In the genomic region with DNA sequence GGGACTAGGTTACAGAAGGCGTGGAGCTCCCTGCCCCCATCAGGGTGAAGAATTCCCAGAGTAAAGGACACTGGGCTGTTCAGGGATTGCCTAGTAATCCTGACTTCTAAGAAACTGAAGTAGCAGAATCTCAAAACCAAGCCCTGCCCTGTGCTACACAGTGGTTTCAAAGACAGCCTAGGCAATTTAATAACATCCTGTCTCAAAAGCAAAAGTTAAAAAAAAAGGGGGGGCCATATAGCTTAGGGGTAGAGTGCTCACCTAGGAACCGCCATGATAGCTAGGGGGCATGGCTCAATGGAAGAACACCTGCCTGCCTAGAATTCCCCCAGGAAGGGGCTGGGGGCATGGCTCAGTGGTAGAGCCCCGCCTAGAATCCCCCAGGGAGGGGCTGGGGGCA, we compare ENCODE assay signal across 28 mouse cellular contexts. TPM values are rescaled to one million over a fixed set of nuclear protein-coding genes. Genes with fewer than 3 reads are reported as not detected.
DNase-seq lines count a peak whose midpoint lies in the region; ATAC-seq and TF ChIP-seq lines count a peak whose summit lies in the region.
"Had no signal": no experiment of that assay in that cellular context is flagged by ENCODE, and none has a peak within 500 bp of the region (broad histone marks: within the 10 kb centered on the region; RNA-seq: fewer than 3 reads in every experiment).

No protein-coding gene starts in this region.

- no peak for DNase-seq in thymus, adult 2 months
- DNase-seq in thymus, postnatal 4 days, result no peak
- peak; percentile 25 for DNase-seq in T-cell, adult 2 months (ENCODE audit: low spot score)
- DNase-seq in urinary bladder, postnatal 36 days (ENCODE audit: low spot score in 2 of 2), result no peak
- no peak for DNase-seq in layer of hippocampus, postnatal 10 days (ENCODE audit: low spot score in 2 of 2)
- DNase-seq in embryo, embryonic 9.5 days (ENCODE audit: extremely low spot score), result no peak
- DNase-seq: adrenal gland, adult 2 months; adrenal gland, postnatal 25 days; cerebellum, adult 18-20 months; cerebellum, adult 9-11 months; heart, adult 2 months; heart, postnatal 14 days; kidney, adult 2 months had no signal

- no peak overlapping the region for H3K4me3 ChIP-seq in thymus, adult 2 months (ENCODE audit: control insufficient read depth, insufficient read depth, low read length)
- H3K4me3 ChIP-seq: embryonic facial prominence, embryonic 15.5 days; erythroblast, embryonic 14.5 days; forebrain, embryonic 10.5 days; heart, adult 2 months; heart, embryonic 15.5 days; hindbrain, embryonic 13.5 days had no signal

- H3K27me3 ChIP-seq in thymus, adult 2 months (ENCODE audit: control insufficient read depth, insufficient read depth, low read length), result no peaks in the 10 kb centered on the region
- H3K27me3 ChIP-seq: embryonic facial prominence, embryonic 15.5 days; heart, embryonic 15.5 days had no signal

- ATAC-seq in CD4-positive, CD25-positive, alpha-beta regulatory T cell, adult 4 months, result peak; percentile 97
- ATAC-seq in inflammation-experienced regulatory T-cells, adult 6 months, result peak; percentile 95
- ATAC-seq: forebrain, embryonic 16.5 days; hindbrain, postnatal 0 days; intestine, embryonic 16.5 days had no signal

- H3K4me1 ChIP-seq in thymus, adult 2 months (replicated peaks; ENCODE audit: control insufficient read depth, insufficient read depth, low read length), result peaks cover 40% of the 10 kb centered on the region
- H3K4me1 ChIP-seq: forebrain, embryonic 10.5 days; heart, embryonic 15.5 days; hindbrain, embryonic 13.5 days had no signal

- no peak for TF ChIP-seq CTCF in thymus, adult 2 months (IDR thresholded peaks at IDR 0.05; ENCODE audit: borderline replicate concordance, control insufficient read depth, extremely low read depth, insufficient read depth, low read length, poor library complexity)

- WGBS in thymus, adult 2 months, result 70% methylated on average over 3 of the region's 3 CpGs

- peak overlapping the region; percentile 46 for H3K27ac ChIP-seq in thymus, adult 2 months (ENCODE audit: control insufficient read depth, insufficient read depth, low read length)
- H3K27ac ChIP-seq: embryonic facial prominence, embryonic 15.5 days; forebrain, embryonic 10.5 days; heart, adult 2 months; heart, embryonic 15.5 days; hindbrain, embryonic 13.5 days; hindbrain, postnatal 0 days had no signal

- no peak for TF ChIP-seq POLR2A in thymus, adult 2 months (IDR thresholded peaks at IDR 0.05; ENCODE audit: control insufficient read depth, extremely low read depth, insufficient read depth, low read length, poor library complexity)

- H3K36me3 ChIP-seq in thymus, adult 2 months (ENCODE audit: control insufficient read depth, insufficient read depth, low read length), result no peaks in the 10 kb centered on the region
- H3K36me3 ChIP-seq: heart, embryonic 15.5 days; hindbrain, embryonic 13.5 days had no signal

RNA-seq across cellular contexts. Expression of gene Mettl27, which starts 6.9 kb away (rescaled TPM):
- 24.9 and 26.7 TPM in 2 replicates for polyA plus RNA-seq in thymus, adult 2 months (2012; rRNA removed)
- polyA plus RNA-seq in CD4-positive, CD25-positive, alpha-beta regulatory T cell, adult 4 months (2017; shearing (Covaris generic)), result 10 to 100 TPM; 11.4 to 16.7 TPM
- polyA plus RNA-seq in inflammation-experienced regulatory T-cells, adult 6 months (2017; shearing (Covaris generic)), result 10 to 100 TPM in 2 of 3 experiments, 1 to 10 TPM in 1; 6.3 to 17.2 (median 12.0) TPM
- total RNA-seq in layer of hippocampus, postnatal 10 days (2021), result 10 to 100 TPM in 1 of 2 experiments, 1 to 10 TPM in 1; 9.3 to 10.8 TPM

RNA-seq across cellular contexts. Expression of gene Cldn4, which starts 7.7 kb away (rescaled TPM):
- polyA plus RNA-seq in thymus, adult 2 months (2012; rRNA removed), result 55.4 and 57.8 TPM in 2 replicates
- under 1 TPM in 1 of 2 experiments, not detected in 1; 0.40 TPM for polyA plus RNA-seq in CD4-positive, CD25-positive, alpha-beta regulatory T cell, adult 4 months (2017; shearing (Covaris generic))
- not detected for polyA plus RNA-seq in inflammation-experienced regulatory T-cells, adult 6 months (2017; shearing (Covaris generic))
- not detected for total RNA-seq in layer of hippocampus, postnatal 10 days (2021)
- total RNA-seq: adrenal gland, adult 2 months; adrenal gland, postnatal 25 days; gastrocnemius, adult 8-10 months; gastrocnemius, postnatal 4 days; heart, adult 2 months; hematopoietic stem cell, adult 5-6 weeks; hindbrain, postnatal 0 days had no signal
- polyA plus RNA-seq: adrenal gland, adult 2 months; erythroblast, embryonic 14.5 days; forebrain, embryonic 16.5 days; hindbrain, embryonic 13.5 days; hindbrain, postnatal 0 days had no signal

RNA-seq across cellular contexts. Expression of gene Cldn13, which starts 23.7 kb away (rescaled TPM):
- 1.8 and 1.9 TPM in 2 replicates for polyA plus RNA-seq in thymus, adult 2 months (2012; rRNA removed)
- polyA plus RNA-seq in CD4-positive, CD25-positive, alpha-beta regulatory T cell, adult 4 months (2017; shearing (Covaris generic)), result not detected
- polyA plus RNA-seq in inflammation-experienced regulatory T-cells, adult 6 months (2017; shearing (Covaris generic)), result not detected
- not detected for total RNA-seq in layer of hippocampus, postnatal 10 days (2021)
- total RNA-seq: adrenal gland, adult 2 months; adrenal gland, postnatal 25 days; gastrocnemius, adult 8-10 months; gastrocnemius, postnatal 4 days; heart, adult 2 months; heart, postnatal 14 days; hindbrain, postnatal 0 days had no signal
- polyA plus RNA-seq: adrenal gland, adult 2 months; embryonic facial prominence, embryonic 15.5 days; forebrain, embryonic 16.5 days; hindbrain, embryonic 13.5 days; hindbrain, postnatal 0 days; kidney, adult 2 months had no signal

RNA-seq across cellular contexts. Expression of gene Tmem270, which starts 32.5 kb away (rescaled TPM):
- not detected in 2 replicates for polyA plus RNA-seq in thymus, adult 2 months (2012; rRNA removed)
- not detected for polyA plus RNA-seq in CD4-positive, CD25-positive, alpha-beta regulatory T cell, adult 4 months (2017; shearing (Covaris generic))
- not detected for polyA plus RNA-seq in inflammation-experienced regulatory T-cells, adult 6 months (2017; shearing (Covaris generic))
- total RNA-seq in layer of hippocampus, postnatal 10 days (2021), result not detected
- total RNA-seq: adrenal gland, adult 2 months; adrenal gland, postnatal 25 days; gastrocnemius, adult 8-10 months; gastrocnemius, postnatal 4 days; heart, adult 2 months; heart, postnatal 14 days; hematopoietic stem cell, adult 5-6 weeks; hindbrain, postnatal 0 days had no signal
- polyA plus RNA-seq: adrenal gland, adult 2 months; embryonic facial prominence, embryonic 11.5 days; embryonic facial prominence, embryonic 15.5 days; forebrain, embryonic 10.5 days; forebrain, embryonic 16.5 days; heart, adult 2 months; heart, embryonic 11.5 days; heart, embryonic 15.5 days; hindbrain, embryonic 13.5 days; hindbrain, postnatal 0 days; intestine, embryonic 16.5 days had no signal

RNA-seq across cellular contexts. Expression of gene Cldn3, which starts 46.9 kb away (rescaled TPM):
- polyA plus RNA-seq in thymus, adult 2 months (2012; rRNA removed), result 14.7 and 15.0 TPM in 2 replicates
- not detected for polyA plus RNA-seq in CD4-positive, CD25-positive, alpha-beta regulatory T cell, adult 4 months (2017; shearing (Covaris generic))
- not detected for polyA plus RNA-seq in inflammation-experienced regulatory T-cells, adult 6 months (2017; shearing (Covaris generic))
- 1 to 10 TPM; 3.5 to 5.2 TPM for total RNA-seq in layer of hippocampus, postnatal 10 days (2021)
- total RNA-seq: gastrocnemius, adult 8-10 months; hematopoietic stem cell, adult 5-6 weeks had no signal

Comparison
In these comparisons a context has a peak if more than half of its experiments do, and no peak if none do; other contexts are left out.
1. RNA of gene Cldn4, which starts 7.7 kb away (polyA plus RNA-seq): 55.4 to 57.8 TPM in thymus, adult 2 months; 0.40 TPM in CD4-positive, CD25-positive, alpha-beta regulatory T cell, adult 4 months and not detected in inflammation-experienced regulatory T-cells, adult 6 months; every median in the first group is over 10 times any median in the second.